Mouse (Mus musculus) cerebellum, adult 9-10 months (tissue): ENCODE measurements around the gene Gm17651.

Source experiments
- DNase-seq: peaks from one replicate; pipeline ENCODE4 v3.0.0; 2022

Gm17651 gene

GRCm38 (mm10) chr3:97624611-97625010 lies 49.9 kb downstream of the Gm17651 start:
- DNase-seq = no peak
